Mouse (Mus musculus) NIH3T3 (cell line): ENCODE results near the gene Hmg20b.
A peak's percentile ranks its signal among the peaks of the same experiment; 100 is the strongest.

Experiments used
- DNase-seq: peaks from one replicate; pipeline ENCODE4 v3.0.0-alpha.2; 2012; ENCODE audit warnings: low read depth

Hmg20b gene

DNA sequence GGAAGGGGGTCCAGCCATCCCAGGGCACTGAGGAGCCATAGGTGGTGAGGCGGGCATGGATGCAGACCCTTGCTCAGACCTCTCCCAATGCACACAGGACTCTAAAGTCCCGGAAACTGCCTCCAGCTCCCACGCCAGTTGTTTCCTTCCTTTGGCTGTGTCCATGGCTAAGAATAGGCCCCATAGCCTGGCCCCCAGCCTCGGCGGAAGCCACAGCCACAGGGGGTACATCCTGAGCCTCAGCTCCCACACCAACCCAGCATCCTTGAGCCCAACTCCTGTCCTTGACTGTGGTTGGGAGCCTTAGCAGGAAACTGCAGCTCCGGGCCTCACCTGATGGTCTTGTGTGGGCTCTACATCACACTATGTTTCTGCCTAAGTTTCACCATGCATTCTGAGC is 23.4 kb downstream of the Hmg20b start:
- no peak for DNase-seq

DNA sequence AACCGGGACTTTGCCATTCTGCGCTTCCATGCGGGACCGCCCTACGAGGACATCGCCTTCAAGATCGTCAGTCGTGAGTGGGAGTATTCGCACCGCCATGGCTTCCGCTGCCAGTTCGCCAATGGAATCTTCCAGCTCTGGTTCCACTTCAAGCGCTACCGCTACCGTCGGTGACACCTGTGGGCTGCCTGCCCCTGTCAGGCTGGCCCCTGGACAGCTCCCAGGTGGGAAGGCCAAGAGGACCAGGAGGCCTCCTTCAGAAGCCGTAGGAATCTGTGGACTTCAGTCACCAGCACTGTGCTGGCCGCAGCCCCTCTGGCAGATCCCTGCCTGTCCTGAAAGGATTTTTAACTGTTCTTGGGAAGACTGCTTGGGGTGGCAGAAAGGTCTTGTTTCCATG is 24.5 kb downstream of the Hmg20b start:
- no peak for DNase-seq

DNA sequence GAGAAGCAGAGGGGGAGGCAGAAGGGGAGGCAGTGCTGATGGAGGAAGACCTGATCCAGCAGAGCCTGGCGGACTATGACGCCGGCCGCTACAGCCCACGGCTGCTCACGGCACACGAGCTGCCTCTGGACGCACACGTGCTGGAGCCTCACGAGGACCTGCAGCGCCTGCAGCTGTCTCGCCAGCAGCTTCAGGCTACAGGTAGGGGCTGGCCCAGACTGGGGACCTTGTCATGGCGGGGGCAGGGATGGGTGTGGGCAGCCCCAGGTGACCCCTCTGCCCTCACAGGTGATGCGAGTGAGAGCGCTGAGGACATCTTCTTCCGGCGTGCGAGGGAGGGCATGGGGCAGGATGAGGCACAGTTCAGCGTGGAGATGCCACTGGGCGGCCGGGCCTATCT is 25.1 kb downstream of the Hmg20b start:
- no peak for DNase-seq

DNA sequence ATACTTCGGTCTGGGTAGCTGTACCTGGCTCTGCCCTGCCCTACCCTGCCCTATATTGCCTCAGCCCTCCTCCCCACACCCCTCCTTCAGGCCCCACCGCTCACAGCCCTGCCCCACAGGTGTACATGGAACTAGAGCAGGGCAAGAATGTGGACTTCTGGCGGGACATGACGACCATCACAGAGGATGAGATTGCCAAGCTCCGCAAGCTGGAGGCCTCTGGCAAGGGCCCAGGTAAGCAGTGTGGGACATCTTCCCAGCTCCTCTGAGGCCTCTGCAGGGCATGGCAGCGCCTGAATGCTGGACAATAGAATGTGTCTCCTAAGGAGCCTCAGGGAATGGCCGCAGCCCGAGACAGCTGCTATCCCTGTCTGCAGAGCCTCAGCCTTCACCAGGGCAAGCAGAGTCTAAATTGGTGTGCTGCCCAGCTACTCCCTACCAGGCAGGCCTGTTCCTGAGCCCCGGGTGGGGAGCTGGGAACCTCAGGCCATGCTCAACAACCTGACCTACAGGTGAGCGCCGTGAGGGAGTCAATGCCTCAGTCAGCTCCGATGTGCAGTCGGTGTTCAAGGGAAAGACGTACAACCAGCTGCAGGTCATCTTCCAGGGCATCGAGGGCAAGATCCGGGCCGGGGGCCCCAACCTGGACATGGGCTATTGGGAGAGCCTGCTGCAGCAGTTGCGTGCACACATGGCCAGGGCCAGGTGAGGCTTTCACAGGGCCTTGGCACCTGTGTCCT is 26.3 kb downstream of the Hmg20b start:
- DNase-seq = no peak

DNA sequence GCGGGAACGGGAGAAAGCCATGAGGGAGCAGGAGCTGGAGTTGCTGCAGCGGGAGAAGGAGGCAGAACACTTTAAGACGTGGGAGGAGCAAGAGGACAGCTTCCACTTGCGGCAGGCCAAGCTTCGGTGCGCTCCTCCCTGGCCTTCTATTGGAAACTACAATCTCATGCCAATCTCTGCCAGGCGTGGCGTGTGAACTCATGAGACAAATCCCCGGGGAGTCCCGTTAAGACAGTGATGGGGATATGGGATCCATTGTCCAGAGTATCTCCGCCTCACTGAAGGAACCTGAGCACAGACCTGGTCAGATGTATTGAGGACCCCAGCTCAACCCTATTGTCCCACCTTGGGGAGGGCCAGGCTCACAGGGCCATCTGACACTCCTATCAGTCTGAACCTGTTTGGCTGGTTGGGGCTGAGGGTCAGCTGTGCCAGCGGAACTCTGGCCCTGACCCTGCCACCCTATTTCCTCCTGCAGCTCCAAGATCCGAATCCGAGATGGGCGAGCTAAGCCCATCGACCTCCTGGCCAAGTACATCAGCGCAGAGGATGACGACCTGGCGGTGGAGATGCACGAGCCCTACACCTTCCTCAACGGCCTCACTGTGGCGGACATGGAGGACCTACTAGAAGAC is 27.0 kb downstream of the Hmg20b start:
- no peak for DNase-seq

DNA sequence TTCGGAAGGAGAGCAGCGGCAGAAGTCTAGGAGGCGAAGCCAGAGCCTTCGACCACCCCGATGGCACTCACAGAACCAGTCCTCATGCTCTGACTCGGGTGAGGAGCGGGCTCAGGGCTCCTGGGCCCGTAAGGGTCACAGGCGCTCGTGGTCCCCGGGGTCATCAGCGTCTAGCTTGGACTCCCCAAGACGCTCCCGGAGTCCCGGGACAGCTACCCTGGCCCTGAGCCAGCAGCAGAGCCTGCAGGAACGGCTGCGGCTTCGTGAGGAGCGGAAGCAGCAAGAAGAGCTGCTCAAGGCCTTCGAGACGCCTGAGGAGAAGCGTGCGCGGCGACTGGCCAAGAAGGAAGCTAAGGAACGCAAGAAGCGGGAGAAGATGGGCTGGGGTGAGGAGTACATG is 27.8 kb downstream of the Hmg20b start:
- DNase-seq = no peak

DNA sequence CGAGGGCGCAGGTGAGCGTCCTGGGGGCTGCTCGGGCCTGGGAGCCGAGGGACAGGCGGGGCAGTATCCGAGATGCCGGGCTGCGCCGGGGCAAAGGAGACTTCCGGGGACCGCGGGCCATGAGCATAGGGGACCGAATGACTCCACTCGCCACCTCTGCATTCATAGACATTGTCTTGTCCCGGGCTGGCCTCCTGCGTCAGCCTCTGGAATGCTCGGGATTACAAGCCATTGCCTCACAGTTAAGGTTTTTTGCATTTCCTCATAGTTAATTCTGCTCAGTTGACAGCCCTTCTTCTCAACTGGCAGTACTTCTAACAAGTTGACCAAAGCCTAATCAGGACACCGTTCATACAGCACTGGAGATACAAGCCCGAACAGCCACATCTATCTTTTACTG is 28.8 kb downstream of the Hmg20b start:
- DNase-seq = peak; percentile 50

DNA sequence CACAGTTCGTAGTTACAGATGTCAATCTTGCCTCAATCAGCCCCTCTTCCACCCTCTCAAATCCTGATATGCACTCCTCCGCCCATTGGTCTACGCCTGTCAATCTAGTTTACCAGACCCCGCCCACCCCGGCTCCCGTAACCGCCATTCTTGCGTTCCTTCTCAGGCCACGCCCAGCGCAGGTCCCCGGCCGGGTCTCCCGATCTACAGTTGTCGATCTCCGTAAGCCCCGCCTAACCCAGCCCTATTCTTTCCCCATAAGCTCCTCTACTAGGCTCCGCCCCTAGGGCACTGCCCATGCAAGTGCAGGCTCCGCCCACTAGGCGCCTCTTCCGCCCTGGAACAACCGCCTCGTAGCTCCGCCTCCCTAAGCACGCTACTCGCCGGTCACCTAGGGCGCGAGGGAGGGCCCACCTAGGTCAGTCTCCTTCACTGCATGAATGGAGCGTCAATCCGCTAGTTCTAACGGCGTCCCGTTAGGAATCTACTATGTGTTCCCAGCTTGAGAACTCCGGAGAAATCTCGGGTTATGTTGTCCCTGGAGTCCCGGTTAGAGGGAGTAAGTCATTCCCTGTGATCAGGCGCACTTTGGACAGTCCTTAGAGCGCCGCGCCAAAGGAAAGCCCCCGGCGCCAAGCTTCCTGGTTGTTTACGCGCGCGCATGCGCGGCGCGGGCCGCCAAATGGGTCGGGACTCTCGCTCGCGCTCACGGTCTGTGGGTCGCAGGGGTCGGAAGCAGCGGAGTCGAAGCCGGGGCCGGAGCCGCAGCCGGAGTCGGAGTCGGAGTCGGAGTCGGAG is 29.5 kb downstream of the Hmg20b start, which contains the start of gene Cactin:
Cactin (plus strand) TSS at position 554 of the 798 bp plus-strand sequence.
- peak; percentile 100 for DNase-seq

DNA sequence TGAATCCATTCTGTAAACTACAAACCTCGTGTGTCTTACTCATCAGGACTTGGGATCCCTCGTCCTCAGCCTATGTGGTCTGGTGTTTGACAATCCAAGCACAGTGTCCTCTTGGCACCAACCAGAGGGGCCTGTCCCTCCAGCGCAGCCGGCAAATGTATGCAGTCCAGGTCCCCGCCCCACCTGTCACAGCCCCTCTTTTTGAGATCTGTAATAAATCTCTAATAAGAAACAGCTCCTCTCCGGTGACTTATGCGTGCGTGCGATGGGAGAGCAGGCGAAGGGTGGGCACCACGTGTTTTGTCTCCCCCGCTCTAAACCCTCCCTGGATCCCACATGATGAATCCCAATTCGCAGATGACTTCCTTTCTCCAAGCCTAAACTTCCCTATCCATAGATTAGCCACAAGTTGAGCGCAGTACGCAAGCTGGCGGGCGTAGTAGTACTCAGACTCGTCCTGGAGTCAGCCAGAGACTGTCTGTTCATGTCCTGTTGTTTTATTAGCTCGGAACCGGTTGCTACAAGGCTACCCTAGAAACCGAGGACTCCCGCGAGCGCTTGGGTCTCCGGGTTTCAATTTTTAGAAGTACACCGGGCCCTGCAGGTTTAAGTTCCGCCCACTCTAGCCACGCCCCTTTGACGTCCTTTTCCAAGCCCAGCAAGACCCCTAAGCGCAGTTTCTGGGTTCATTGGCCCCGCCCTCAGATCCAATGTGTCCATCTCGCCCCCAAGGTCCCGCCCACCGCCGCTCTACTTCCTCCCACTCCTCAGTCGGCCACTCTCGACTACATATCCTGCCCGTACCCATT is 30.3 kb downstream of the Hmg20b start:
- DNase-seq = peak; percentile 100

DNA sequence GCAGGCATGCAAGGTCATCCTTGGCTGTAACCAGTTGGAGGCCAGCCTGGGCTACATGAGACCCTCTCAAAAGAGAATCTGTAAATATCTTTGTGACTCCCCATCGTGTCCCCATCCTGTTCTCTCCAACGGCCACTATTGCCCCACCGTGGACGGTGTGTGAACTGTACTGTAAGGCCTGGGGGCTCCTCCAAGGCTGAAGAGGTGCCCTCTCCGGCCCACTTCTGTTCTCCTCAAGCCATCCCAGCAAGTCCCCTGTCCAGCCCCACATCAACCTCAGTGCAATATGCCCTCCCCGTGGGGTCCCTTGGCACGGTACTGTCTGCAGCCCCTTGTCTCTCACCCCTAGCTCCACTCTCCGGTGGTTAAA is 31.0 kb downstream of the Hmg20b start:
- DNase-seq = peak; percentile 60

DNA sequence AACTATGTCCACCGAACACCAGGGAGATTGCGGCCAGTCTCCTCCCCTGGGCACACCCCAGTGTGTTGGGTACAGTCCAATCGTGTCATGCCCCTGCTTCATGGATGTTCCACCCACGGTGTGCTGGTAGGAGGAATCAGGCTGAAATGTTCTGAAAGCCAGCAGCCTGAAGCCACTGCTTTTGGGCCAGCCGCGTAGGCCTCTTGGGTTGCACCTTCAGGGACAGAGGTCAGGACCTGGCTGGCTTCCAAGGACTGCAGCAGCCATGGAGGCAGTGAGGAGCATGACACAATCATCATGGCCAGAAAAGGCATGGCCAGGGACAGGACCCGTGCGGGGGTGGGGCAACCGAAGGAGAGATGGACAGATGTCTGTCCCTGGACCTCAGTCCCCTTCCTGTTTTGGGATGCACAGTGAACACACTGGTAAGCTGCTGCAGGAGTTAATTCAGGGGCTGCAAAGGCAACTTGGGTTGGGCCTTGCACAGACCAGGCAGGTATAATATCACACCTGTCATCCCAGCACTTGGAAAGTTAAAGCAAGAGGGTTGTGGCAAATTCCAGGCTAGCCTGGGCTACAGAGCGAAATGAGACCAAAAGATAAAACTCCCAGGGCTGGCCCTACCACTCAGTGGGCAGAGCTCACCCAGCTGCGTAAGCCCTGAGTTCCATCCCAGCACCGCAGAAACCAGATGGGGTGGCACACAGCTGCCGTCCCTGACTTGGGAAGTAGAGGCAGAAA is 31.5 kb downstream of the Hmg20b start:
- peak; percentile 68 for DNase-seq

DNA sequence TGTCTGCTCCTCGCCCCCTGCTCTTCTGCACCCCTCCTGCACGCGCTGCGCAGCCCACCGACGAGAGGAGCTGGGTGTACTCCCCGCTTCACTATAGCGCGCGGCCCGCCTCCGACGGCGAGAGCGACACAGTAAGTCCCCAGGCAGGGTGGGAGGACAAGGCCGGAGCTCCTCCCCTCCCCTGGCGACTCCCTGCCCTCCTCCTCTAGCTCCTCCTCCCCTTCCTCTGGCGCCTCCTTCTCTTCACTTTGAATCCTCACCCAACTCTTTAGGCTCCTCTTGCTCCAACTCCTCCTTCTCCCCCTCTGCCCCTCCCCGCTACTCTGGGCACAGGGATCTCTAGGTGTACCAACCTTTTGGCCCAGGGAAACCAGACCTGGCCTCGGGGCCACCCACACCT is 33.0 kb downstream of the Hmg20b start:
- DNase-seq = no peak

DNA sequence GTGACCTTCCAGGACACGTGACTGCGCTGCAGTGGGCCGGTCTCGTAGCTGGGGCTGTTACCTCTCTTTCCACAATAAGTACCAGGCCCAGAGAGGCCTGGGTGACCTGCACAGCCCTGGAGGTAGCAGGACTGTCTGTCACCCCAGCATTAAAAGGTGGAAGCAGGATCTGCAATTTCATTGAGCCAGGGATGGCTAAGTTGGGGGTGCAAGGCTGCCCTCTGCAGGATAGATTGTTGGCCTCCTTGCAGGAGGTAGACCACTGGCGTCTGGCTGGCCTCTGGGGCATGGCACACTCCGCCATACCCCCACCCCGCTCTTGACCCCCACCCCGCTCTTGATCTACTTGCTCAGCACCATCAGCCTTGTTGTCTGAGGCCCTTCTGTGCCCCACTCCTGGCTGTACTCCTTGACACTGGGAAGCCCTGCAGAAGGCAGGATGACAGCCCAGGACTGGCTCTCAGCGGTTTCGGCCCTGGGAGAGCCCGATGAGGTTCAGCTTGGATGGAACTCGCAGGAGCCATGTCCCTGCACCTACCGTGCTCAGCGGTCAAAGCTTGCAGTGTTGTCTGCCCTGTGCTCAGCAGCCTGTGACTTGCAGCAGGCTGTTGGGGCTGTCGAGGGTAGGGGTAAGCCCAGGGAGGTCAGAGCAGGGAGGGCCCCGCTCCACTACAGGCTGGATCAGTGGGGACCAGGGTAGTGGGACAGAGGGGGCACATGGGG is 33.8 kb downstream of the Hmg20b start:
- peak; percentile 52 for DNase-seq

DNA sequence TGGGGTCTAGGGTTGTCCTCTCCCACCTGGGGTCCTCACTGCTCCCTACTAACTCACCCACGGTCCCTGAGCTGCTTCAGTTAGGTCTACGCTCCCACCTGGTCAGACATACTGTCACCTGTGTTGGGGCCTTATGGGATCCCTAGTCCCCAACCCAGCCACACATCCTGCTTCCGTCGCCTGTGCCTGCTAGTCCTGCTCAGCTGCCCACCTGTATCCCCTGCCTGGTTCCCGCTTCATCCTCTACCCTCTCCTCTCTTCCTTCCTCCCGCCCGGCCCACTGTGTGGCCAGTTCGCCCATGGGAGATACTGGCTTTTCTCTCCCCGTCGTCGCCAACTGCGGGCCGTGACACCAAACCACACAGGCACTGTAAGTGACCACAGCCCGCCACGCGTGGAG is 34.7 kb downstream of the Hmg20b start:
- no peak for DNase-seq

DNA sequence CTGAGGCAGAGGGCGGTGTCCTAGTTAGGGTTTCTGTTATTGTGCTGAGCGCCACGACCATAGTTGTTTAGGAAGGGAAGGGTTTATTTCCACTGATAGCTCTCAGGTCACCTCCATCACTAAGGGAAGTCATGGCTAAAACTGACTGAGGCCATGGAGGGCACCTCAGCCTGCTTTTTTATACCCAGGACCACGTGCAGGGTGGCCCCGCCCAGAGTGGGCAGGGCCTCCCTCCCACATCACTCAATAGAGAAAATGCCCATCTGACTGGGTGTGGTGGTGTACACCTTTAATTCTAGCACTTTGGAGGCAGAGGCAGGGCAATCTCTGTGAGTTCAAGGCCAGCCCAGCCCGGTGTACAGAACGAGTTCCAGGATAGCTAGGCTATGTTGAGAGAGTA is 36.1 kb downstream of the Hmg20b start:
- no peak for DNase-seq

DNA sequence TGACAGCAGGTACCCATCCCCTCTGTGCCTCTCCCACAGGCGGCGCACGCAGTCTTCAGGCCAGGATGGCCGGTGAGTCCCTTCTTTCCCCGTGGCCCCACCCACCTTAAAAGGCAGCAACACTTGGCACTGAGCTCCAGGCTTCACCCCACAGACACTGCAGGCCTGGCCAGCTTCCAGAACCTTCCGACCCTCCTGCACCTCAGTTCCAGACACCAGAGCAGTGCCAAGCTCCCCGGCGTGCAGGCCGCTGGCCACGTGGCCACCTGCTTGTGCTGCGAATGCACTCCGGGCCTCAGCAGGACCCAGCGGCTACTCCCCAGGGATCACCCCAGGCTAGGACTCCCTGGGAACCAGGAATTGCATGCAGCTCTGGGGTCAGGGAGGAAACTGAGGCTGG is 36.7 kb downstream of the Hmg20b start:
- no peak for DNase-seq

DNA sequence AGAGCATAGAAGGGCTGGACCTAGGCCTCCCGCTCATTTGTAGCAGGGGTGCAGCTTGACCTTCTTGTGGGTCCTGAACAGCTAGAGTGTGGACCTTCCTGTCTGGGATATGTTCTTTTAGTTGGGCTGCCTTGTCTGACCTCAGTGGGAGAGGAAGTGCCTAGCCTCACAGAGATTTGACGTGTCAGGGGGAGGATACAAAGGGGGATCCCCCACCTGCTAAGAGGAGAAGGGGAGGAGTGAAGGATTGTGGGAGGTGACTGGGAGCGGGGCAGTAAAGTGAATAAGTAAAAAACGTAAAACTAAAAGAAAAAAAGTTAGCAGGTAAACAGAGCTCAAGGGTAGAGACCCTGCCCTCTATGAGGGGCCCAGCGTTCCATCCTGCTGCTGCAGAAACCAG is 40.7 kb downstream of the Hmg20b start:
- no peak for DNase-seq

DNA sequence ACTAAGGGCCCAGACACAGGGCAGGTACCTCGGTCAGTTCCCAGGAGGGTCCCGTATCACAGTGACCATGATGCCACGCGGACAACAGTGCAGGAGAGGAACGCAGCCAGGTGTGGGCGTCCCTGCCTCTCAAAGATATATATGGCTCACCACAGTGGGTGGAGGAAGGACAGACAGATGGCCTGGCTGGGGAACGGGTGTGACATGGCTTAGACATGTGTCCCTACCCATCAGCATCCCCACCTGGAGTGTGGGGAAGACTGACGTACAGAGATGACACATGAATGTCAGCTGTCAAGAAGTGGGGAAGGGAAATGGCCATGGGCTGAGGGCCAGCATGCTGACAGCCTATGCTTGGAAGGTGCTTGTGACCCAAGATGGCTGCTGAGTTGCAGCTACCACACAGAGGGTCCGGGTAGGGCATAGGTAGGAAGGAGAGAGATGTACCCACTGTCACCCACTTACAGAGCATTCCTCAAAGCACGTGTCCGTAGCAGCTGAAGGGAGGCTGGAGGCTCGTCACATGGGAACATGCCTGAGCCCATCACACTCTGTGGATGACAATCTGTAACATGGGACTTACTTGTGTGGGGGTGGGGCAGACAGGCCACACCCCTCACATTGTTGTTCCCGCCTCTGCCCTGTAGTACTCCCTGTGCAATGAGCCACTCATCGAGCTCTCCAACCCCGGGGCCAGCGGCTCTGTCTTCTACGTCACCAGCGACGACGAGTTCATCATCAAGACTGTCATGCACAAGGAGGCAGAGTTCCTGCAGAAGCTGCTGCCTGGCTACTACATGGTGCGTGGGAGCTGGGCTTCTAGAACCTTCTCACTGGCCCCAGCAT is 43.2 kb downstream of the Hmg20b start:
- DNase-seq = no peak

DNA sequence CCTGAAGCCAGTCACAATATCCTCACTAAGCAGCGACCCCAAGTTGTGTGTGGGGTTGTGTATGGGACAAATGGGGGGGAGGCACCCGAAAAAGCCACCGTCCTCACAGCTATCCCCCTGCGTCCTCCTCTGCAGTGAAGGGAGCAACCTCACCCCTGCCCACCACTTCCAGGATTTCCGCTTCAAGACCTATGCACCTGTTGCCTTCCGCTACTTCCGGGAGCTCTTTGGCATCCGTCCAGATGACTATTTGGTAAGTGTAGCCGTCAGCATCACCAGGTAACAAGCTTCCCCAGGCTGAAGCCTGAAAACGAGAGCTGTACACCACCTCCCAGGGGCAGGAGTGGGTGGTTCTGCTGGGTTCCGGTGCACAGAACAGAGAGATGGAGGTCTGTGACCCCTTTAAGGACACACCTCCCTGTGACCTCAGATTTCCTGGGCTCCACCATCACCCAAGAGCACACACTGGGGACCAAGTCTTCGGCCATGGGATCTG is 44.1 kb downstream of the Hmg20b start:
- DNase-seq = no peak

DNA sequence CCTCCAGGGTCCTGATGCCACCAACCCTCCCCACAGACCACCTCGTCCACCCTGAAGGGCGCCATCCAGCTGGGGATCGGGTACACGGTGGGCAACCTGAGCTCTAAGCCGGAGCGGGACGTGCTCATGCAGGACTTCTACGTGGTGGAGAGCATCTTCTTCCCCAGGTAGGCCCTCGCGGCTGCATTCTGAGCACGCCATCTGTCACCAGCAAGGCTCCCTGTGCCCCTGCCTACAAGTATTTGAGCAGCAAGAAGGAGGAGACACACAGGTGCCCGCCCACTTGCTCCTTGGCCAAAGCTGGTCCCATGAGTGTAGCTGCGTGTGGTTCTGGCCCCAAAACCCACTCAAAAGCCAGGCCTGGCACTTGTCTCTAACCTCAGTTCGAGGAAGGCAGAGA is 44.6 kb downstream of the Hmg20b start:
- no peak for DNase-seq
